Mouse (Mus musculus): Measurements from ENCODE around the gene Rusc2. TPM values are rescaled to one million over a fixed set of nuclear protein-coding genes. Genes with fewer than 3 reads are reported as not detected.

Rusc2 gene
- total RNA-seq, 2 experiments from 2014 or later: 58.6 to 63.4 TPM

GRCm38 (mm10) chr4:43383246-43384082 lies 1.7 kb downstream of the Rusc2 start:
- no peak for DNase-seq (ENCODE audit: low spot score in 2 of 2)

- DNase-seq (ENCODE audit: low spot score in 2 of 2): no peak
Observed at GRCm38 (mm10) chr4:43384083-43384460, 2.3 kb downstream of the Rusc2 start.

- no peak for DNase-seq (ENCODE audit: low spot score in 2 of 2)
Observed at GRCm38 (mm10) chr4:43384541-43384940, 2.8 kb downstream of the Rusc2 start.

DNA sequence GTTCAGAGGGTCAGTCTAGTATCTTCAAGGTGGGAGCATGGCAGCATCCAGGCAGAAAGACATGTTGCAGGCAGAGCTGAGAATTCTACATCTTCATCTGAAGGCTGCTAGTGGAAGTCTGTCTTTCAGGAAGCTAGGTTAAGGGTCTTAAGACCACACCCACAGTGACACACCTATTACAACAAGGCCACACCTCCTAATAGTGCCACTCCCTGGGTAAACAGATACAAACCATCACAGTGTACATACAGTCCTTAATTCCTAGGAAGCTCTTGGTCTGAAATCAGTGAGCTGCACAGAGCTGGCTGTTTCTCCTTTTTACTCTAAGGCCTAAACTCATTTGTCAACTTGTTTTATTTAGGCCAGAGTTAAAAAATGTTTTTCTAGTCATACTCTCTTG lies 5.2 kb downstream of the Rusc2 start:
- no peak for DNase-seq (ENCODE audit: low spot score in 2 of 2)

DNA sequence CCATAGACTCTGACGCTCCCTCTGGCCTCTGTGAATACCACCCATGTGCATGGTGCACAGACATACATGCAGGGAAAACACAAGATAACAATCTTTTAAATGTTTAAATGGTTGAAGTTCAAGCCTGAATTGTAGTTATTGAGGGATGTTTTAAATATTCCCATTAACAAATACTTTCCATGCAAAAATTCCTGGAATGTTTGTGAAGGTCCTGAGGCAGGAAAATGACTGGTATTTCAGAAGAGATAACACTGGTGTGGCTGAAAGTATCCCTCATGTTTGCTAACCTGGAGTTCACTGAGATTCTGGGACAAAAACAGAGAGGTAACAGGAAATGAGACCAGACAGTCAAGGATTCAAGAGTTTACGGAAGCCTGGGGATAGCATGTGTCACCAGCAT lies 7.6 kb downstream of the Rusc2 start:
- DNase-seq (ENCODE audit: low spot score in 2 of 2): no peak

GRCm38 (mm10) chr4:43389845-43390440 lies 8.2 kb downstream of the Rusc2 start:
- no peak for DNase-seq (ENCODE audit: low spot score in 2 of 2)

- DNase-seq (ENCODE audit: low spot score in 2 of 2): no peak
Observed at GRCm38 (mm10) chr4:43391521-43392050, 9.8 kb downstream of the Rusc2 start.

GRCm38 (mm10) chr4:43394345-43394891 lies 12.6 kb downstream of the Rusc2 start:
- DNase-seq (ENCODE audit: low spot score in 2 of 2): peak; percentile 39 to 77

DNA sequence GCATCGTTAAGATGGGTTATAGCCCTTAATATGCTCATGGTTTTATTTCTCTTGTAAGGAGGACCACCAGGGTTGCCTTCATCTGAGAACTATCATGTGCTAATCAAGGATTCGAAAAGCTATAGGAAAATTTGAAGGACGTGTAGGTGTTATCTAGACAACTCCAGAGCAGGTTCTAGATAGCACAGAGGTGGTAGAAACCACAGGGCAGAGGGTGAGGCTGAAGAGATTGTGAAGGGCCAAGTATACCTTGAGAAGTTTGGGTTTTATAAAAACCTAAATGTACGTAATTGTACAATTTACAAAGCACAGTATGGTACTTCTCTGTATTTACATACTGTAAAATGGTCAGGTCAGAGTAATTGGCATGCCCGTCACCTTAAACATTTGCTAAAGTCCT lies 13.4 kb downstream of the Rusc2 start:
- no peak for DNase-seq (ENCODE audit: low spot score in 2 of 2)

GRCm38 (mm10) chr4:43395836-43396235 lies 14.1 kb downstream of the Rusc2 start:
- no peak for DNase-seq (ENCODE audit: low spot score in 2 of 2)

GRCm38 (mm10) chr4:43396381-43396780 lies 14.6 kb downstream of the Rusc2 start:
- no peak for DNase-seq (ENCODE audit: low spot score in 2 of 2)

GRCm38 (mm10) chr4:43398014-43398413 lies 16.2 kb downstream of the Rusc2 start:
- no peak for DNase-seq (ENCODE audit: low spot score in 2 of 2)

GRCm38 (mm10) chr4:43398829-43399331 lies 17.1 kb downstream of the Rusc2 start:
- peak in 1 of 2 experiments; percentile 60 for DNase-seq (ENCODE audit: low spot score in 2 of 2)

DNA sequence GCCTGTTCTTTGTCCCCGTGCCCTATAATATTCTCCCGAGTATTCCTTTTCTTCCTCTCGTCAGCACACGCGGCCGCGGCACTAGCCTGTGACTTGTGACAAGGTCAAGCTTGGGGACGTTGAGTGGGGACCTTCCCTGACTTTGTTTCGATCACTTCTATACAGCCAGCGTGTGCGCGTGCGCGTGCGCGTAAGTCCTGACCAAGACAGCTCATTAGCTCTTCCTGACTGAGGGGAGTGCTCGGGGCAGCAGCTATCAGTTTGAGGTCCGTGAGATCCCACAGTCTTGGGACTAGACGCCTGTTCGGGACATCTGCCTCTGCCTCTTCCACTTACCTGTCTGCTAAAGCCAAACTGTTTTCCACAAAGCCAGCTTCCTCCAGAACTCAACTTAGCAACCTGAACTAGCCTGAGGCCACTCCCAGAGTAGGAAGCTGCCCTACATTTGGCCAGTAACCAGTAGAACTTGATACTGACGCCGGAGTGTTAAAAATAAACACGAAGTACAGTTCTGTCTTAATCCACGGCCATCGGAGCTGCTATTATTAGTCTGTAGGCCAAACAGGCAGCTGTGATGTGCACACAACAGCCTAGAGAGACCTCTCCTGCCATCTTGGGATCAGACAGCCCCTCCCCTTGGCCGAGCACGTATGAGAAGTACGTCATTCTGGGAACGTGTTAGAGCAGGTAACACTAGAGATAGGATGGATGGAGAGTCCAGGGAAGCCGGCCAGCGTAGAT lies 17.8 kb downstream of the Rusc2 start:
- DNase-seq (ENCODE audit: low spot score in 2 of 2): no peak

- no peak for DNase-seq (ENCODE audit: low spot score in 2 of 2)
Observed at GRCm38 (mm10) chr4:43400976-43401375, 19.2 kb downstream of the Rusc2 start.

DNA sequence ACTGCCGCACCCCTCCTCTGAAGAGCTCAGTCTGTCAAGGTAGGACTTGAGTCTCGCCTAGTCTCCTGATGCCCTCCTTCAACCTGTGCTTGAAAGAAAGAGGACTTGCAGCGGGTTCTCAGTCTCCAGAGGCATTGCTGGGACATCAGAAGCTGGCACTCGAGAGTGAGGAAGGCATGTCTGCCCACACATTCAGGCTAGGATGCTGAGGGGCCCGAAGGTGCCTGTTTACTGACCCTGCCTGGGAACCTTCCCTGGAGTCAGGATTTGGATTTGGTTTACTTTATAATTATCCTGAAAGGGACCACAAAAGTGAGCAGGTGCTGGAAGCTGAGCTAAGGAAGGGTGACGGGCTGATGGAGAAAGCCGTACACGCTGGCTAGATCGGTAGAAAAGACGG lies 19.7 kb downstream of the Rusc2 start:
- no peak for DNase-seq (ENCODE audit: low spot score in 2 of 2)

DNA sequence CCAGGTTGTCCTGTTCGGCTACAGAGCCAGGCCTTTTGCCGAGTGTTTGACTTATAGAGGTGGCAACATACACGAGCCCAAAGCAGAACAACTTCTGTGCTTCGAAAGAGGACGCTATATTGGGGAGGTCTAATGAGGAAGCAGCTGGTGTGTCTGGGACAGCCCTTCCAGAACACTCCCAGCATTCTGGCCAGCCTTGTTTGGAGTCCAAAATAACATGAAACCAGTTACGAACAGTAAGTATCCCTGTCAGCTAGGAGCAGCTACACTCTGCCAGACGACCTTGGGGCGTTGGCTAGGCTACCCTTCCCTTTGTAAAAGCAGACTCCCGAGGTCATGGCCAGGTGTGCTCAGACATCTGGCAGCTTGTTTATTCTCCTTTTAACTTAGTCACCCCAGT lies 20.4 kb downstream of the Rusc2 start:
- no peak for DNase-seq (ENCODE audit: low spot score in 2 of 2)

GRCm38 (mm10) chr4:43404697-43405096 lies 22.9 kb downstream of the Rusc2 start:
- DNase-seq (ENCODE audit: low spot score in 2 of 2): no peak

DNA sequence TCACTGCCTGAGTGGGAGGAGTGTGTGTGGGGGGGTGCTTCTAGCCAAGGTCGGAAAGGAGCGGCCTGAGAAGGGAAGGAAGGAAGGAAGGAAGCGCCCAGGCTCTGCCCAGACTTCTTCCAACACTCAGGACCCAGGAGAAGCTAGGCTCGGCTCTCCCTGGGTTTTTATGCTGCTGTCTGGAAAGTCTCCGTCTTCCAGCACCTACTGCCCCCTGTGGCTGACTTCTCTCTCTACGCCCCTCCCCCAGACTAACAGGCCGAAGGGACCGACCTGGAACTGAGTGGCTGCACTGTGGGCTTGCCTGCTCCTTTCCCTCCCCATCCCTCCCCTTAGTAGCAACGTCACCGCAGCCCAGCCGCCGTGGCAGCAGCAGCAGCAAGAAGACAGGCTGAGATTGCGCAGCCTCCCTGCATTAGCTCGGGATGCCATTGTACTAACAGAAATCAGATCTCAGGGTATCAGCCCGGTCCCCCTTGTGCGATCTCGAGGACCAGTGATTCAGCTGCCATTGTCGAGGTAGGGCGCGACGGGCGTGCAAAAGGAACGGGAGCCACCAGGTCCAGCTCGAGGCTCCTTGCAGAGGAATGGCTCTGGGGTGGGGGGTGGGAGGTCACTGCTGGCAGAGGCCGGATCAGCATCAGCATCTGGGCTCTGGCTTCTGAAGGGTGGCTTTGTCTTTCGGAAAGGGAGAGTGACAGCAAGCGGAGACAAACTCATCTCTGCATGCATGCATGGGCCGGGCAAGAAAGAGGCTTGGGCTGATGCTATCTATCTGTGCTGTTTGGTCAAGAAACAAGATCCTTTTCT lies 24.6 kb downstream of the Rusc2 start:
- peak; percentile 57 to 79 for DNase-seq (ENCODE audit: low spot score in 2 of 2)
